Mouse (Mus musculus) urinary bladder, postnatal 36 days (tissue): Measurements from ENCODE around the gene Ptpn6.
"Not testable (repeated sequence)": the region's sequence is repeated elsewhere in the genome, so short reads cannot be mapped to it uniquely, and the experiment has no call there.

Experiments used
- DNase-seq, 2 experiments: peaks; one replicate each; pipeline ENCODE4 v3.0.0; 2022; ENCODE audit warnings: low spot score in 2 of 2, mixed read lengths in 1 of 2

Gene Ptpn6

DNA sequence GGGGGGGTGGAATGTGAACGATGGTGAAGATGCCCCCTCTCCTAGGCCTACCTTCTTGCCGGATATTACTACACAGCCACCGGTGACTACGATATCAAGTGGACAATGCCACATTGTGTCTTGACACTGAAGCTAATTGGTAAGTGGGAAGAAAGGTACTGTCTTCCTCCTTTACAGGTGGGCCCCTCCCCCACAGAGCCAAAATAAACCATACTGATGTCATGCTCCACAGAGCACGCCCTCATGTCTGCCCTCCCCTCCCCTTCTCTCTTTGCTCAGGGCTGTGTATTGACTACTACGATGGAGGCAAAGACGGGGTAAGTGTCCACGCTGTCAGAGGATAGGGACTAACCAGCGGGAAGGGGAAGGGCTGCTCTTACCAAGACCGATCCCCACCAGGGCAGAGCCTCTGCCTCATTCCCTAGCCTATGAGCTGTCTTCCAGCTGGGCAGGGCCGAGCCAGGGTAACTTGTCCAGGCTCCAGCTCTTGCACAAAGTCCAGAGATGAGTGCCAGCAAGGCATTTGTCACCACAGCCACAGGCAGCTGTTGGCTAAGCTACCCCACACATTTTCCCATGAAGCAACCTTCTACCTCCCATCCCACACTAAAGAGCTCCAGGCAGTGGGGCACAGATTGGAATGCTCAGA is 38.4 kb downstream of the Ptpn6 start:
- DNase-seq = peak in 1 of 2 experiments; percentile 72

DNA sequence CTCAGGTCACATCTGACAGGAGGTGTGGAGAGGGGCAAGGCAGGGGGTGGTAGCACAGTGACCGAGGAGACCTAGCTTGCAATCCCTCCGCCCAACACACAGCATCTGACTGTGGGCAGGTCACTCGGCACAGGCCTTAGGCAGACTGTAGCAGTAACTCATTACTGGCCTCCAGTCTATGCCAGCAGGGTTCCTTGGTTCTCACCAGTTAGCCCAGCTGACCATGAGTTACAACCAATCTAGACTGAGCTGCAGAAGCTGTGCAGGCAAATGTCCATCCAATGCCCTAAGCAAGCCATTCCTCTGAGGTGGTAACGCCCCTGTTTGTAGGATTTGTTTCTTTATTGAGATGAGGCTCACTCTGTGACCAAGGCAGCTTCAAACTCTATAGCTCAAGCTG is 39.1 kb downstream of the Ptpn6 start:
- no peak for DNase-seq

DNA sequence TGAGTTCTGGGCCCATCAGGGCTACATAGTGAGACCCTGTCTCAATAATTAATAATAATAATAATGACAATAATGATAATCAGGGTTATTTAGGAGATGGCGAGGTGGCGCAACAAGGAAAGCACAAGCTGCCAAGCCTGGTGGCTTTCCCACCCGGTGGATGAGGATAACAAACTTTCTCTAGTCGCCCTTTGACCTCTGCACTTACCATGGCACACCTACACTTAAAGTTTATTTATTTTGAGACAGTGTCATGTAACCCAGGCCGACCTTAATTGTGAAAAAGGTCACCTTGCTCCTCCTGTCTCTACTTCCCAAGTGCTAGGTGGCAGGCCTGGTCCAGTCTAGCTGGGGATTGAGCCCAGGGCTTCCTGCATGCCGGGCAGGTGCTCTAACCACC is 39.8 kb downstream of the Ptpn6 start:
- no peak for DNase-seq

DNA sequence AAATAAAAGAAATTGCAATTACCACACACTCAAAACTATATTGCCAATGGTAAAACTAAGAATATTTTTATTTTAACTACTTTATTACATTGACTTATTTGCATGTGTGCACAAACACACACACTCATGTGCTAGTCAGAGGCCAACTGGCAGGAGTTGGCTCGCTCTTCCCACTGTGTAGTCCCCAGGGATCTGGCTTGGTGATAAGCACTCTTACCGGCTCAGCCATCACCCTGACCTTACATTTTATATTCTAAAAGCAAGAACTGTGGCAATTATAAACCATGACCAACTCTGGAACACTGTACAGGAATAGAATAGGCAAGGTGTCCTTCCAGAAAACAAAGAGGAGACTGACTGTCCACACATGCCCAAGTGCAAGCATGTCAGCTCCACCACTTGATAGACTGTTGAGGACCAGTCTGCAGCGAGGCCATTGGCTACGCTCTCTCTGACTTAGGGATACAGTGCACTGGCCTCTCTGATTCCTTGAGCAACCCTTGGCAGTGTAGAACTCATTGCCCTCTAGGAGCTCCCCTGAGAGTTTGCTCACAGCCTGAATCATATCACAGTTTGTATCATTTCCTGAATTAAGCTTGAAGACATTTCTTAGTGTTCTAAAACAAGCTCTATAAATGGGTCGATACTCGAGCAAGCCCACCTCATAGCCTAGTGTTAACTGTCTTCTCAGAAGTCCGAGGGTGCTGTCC is 41.9 kb downstream of the Ptpn6 start:
- no peak for DNase-seq

DNA sequence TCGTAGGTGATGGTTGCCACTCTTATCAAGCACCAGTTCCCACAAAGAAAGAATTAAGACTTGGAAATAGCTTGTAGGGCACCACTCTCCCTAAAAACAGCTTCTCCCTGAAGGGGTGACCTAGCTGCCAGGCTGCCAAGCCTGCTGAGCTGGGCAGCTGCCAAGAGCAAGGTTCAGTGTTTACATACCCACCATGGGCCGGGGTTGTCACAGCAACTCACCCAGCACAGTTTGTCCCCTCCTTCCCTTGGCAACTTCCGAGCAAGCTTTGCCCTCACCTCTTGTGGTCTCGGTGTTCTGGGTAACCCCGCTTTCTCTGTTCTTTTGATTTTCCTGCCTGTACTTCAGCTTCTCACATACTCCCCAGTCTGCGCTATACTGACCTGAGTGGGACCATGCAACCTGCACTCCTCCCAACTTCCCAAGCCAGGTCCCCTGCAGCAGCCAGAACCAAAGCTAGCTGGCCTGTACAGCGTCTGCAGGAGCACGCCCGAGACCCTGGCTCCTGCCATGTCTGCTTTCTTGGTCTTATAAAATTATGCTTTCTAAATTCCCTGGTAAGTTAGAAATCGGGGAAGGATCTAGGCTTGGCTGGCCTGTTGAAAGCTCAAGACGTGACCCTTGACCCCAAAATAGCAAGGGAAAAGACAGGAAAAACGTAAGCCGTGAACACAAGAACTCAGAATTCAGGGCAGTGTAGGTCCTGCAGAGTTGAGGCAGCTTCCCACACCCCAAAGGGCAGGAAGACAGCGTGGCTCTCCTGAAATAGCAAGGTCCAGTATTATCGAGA is 44.2 kb downstream of the Ptpn6 start:
- DNase-seq = peak; percentile 71 to 82

DNA sequence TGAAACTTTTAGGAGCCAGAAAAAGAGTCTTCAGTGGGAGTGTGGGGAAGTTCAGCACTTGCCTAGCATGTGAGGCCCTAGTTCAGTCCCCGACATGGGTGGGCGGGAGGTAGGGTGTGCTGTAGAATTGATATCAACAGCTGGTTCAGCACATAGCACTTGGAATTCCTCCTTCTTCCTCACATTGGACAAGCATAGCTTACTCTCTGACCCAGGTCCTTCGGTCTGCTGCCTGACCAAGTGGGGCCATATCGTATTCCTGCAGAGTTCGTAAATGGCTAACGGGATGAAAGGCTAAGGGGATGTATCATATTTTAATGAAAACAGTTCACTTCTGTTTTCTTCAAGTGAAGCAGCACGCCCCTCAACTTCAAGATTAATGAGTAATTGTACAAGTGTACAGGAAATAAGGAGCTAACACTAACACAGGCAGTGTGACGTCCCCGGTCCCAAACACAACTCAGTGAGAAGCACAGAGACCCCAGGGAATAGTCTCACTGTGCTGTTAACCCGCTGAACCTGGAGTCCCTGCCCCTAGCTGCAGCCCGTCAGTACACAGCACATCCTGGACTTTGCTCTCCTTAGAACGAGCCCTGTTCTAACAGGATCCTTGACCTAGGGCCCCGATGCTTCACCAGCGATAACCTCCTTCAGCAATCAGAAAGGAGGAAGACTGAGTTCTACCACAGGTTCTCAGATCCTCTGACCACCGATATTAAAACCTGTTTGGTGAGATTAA is 45.1 kb downstream of the Ptpn6 start:
- DNase-seq = no peak

DNA sequence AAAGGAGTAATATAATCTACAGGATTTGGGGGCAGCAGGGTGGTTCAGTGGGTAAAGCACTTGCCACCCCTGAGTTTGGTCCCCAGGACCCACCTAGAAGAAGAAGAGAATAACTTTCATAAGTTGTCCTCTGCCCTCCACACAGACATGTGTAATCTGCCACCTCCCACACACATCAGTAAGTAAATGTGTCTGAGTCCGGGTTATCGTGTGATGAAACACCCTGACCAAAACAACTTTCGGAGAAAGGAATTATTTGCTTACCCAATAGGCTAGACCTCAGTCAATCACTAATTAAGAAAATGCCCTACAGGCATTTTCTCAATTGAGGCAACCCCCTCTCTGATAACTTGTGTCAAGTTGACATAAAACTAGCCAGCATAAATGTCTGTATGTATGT is 48.0 kb downstream of the Ptpn6 start:
- no peak for DNase-seq

DNA sequence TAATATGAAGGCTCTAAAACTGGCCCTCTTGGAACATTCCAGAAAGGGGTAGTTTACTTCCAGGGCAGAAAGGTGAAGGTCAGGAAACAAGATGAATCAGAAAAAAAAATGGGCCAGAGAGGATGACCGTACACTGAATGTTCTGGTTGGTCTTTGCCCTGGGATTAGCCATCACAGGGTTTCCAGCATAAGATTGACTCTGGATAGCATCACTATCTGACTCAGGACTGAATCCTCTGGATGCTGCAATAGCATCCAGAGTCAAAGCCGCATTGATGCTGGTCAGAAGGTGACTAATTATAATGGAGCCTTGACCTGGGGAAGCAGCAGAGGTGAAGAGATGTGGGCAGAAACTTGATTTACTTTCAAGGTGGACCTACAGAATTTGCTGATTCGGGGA is 49.5 kb downstream of the Ptpn6 start:
- no peak for DNase-seq

DNA sequence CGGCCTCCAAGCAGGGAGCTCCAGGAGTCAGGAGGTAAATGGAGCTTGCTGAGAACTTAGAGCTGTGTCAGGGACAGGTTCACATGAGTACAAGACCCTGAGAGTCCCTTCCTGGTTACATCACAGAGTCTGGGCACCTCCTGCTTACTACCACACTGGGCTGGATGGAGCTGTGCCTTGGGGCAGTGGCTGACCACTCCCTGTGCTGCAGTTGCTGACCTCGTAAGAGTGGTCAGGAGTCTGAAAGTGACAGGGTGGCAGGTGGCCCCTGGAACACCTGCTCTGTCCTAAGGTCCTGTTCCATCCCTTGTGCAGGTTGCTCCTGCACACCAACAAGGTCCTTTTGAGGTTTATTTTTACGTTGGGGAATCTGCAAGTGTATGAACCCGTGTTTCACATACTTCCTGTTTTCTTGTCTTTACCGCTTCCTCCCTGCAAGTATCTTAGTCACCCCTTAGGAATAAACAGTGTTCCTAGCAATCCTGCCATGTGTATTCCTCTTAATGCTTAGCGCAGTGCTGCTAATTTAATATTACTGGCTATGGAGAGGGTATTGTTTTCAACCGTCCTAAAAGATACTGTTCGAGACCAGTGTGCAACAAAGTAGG is 50.3 kb downstream of the Ptpn6 start:
- no peak for DNase-seq

DNA sequence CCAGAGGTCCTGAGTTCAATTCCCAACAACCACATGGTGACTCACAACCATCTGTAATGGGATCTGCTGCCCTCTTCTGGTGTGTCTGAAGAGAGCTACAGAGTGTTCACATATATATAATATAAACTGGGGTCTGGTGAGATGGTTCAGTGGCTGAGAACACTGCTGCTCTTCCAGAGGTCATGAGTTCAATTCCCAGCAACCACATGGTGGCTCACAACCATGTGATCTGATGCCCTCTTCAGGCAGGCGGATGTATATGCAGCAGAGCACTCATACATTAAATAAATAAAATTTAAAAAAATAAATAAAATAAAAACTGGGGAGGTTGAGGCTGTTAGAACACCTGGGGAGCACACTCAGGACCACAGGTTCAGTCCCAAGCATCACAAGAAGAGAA is 51.9 kb downstream of the Ptpn6 start:
- DNase-seq = not testable (repeated sequence)

DNA sequence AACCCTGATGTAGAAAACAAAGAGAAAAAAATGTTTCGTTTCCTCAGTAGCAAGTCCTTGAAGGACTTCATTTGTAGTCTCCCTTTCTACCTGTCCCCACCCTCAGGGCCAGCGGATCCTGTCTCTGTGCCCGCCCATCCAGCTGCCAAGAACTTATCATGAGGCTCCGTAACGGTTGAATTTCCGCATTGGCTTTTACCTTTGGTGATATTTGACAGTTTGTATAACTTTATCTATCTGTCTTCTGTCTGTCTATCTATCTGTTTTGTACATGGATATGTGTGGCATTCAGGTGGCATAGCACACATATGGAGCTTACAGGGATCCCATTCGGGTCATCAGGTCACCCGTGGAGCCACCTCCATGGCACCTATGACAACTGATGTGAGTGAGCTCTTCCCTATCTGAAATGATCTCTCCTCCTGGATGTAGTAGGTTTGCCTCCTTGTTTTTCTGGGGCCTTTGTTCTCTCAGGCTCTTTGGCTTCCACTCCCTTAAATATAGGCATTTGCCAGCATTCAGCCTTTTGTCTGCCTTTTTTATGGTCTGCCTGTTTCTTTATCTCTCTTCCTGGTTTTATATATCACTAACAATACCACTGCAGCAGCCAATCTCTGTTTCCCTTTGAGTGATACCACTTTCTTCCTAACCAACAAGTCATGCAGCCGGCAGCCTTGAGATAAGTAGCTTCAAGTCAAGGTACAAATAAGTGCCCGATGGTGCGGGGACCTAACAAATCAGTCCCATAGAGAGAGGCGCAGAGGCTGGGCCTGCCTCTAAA is 52.7 kb downstream of the Ptpn6 start:
- DNase-seq = no peak

DNA sequence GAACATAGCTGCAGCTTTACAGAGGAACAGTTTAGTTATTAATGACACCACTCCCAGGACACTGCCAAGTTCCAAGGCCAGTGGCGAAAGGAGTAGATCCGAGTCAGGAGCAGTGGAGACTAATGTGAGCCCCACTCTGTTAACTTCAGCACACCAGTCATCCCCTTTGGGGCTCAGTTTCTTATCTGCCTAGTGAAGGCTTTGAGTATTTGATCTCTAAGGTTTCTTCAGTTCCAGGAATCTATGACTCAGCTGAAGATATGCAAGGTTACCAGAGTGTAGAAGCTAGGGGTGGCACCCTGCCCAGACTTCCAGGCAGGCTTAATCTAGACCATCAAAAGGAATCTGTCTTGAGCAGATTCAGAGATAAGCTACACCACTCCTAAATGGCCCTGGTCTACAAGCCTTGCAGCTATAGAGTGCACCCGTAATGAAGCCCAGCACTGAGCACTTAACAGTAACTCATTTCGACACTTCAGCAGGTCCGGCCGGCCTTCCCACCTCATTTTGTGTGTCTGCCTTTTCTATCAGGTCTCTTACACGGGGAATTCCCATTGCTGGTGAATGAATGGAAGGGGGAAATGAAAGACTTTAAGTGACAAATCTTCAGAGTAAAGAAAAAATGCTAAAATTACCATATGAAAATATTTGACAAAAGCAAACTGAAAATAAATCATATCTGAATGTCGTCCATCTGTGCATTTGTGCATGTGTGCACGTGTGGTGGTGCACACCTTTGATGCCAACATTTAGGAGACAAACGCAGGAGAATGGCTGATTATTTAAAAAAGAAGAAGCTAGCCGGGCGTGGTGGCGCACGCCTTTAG is 54.7 kb downstream of the Ptpn6 start:
- peak; percentile 55 to 69 for DNase-seq

DNA sequence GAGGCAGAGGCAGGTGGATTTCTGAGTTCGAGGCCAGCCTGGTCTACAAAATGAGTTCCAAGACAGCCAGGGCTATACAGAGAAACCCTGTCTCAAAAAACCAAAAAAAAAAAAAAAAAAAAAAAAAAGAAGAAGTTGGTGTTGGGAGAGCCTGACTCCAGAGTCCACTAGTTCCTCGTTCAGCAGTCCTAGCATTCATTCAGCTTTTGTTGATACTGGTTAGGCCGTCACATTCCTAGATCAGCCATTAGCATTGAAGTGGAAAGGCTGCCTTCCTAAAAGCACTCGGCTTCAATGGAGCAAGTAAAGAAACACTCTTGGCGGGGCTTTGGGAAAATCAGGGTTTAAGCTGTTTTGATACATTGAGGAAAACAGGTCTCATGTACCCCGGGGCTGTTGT is 56.2 kb downstream of the Ptpn6 start:
- not testable (repeated sequence) for DNase-seq

DNA sequence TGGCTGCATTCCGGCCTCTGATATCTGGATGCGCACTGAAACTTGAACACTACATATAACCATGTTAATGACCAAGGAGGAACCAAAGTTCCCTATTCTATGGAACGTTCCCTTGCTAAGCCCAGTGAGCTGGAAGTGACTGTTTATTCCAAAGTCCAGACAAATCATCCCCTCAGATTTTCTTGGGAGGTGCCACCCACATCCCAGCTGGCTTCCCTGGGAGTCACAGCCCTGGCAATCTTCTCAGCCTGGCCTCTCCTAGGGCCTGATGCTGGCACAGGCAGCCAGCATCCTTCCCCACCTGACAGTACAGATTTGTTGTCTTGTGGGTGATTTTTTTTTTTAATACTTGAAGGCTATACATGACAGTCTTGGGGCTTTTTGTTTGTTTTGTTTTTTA is 59.0 kb downstream of the Ptpn6 start:
- no peak for DNase-seq

DNA sequence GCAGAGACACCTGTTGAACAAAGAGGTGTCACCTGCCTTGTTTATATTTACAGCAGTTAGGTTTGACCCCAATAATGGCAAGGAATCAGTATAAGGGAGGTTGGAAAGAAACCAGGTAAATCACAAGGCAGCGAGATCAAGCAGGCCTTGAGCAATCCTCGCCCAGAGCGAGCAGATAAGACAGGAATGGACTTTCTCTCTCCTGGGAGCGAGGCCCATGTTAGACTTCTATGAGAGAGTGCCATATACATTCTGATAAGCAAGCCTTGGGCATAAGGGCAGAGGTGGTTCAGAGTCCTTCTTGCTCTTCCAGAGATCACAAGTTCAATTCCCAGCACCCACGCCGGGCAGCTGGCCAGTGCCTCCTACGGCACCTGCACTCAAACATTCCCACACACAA is 59.7 kb downstream of the Ptpn6 start:
- no peak for DNase-seq

DNA sequence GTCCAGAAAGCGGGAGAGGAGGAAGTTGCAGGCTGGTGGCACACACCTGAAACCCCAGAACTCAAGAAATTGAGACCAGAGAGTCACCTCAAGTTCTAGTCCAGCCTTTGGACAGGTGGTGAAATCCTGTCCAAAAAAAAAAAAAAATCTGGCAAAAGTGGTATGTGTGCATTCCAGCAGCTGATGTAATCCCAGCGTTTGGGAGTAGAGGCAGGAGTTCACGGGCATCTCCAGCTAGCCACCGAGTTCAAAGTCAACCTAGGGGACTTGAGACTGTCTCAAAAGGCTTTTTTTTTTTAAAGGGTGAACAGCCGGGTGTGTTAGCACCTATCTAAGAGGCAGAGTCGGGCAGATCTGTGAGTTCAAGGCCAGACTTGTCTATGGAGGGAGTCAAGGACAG is 62.3 kb downstream of the Ptpn6 start:
- DNase-seq = no peak

DNA sequence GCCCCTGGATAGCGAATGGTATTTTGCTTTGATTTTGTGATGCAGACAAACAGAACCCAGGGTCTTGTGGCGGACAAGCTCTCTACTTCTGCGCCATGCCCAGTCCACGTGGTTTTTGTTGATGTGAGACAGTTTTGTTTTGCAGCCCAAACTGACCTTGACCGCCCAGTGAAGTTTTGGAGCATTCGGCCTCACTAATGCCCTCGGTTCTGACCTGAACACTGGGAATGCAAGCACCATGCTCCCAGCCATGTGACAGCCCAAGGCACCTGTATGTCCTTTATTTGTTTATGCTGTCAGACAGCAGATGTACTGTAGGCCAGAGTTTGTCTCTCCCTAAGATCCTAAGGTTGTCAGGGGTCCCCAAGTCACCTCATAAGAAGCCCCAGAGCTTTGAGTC is 63.9 kb downstream of the Ptpn6 start:
- no peak for DNase-seq

DNA sequence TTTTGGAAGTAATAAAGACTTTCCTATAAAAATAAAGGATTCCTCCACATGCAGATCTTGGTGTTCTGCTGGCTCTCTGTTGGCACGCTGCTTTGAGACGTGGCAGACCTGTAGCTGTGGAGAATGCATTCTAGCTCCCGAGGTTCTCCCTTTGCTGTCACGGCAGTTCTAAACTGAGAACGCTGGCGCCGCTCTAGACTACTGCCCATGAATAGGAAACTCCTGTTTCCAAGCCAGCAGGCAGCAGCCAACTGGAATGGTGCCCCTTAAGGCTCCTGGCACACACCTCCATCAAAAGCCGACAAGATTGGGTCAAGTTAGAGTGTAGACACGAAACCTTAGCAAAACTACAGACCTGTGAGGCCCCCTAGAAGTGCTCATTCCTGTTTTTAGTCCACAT is 64.9 kb downstream of the Ptpn6 start:
- DNase-seq = no peak

DNA sequence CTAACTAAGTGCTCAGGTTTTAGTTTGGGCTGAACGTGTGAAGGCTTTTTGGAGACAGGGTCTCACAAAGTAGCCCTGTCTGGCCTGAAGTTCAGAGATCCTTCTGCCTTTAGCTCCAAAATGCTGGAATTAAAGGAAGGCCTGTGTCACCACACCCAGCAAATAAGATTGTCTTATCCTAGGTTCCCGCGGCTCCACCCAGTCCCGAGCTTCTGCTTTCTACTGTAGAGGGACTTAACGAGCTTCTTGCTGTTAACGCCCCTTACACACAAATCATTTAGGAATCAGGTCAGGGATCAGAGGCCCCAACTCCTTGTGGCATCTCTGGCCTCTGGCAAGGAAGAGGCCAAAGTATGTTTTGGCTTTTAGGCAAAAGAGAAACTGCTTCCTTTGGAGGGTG is 66.4 kb downstream of the Ptpn6 start:
- DNase-seq = no peak
